Mouse (Mus musculus) brain, embryonic 14.5 days (tissue): ENCODE results near the gene Wdr43.

Source experiments
- CTCF ChIP-seq: fragments of 200-500 bp; IDR thresholded peaks from 2 replicates; pipeline ENCODE4 v1.5.1; 2012; ENCODE audit warnings: inconsistent platforms, mild to moderate bottlenecking, moderate library complexity, borderline replicate concordance; ENCODE audit not compliant: insufficient read depth, insufficient read length; ENCODE audit errors: extremely low read depth
- POLR2A ChIP-seq: fragments of 200-500 bp; IDR thresholded peaks from 2 replicates; pipeline ENCODE4 v1.6.1; 2012; ENCODE audit warnings: mild to moderate bottlenecking, inconsistent platforms, borderline replicate concordance; ENCODE audit not compliant: poor library complexity, insufficient read depth, insufficient read length, severe bottlenecking; ENCODE audit errors: extremely low read depth

DNA sequence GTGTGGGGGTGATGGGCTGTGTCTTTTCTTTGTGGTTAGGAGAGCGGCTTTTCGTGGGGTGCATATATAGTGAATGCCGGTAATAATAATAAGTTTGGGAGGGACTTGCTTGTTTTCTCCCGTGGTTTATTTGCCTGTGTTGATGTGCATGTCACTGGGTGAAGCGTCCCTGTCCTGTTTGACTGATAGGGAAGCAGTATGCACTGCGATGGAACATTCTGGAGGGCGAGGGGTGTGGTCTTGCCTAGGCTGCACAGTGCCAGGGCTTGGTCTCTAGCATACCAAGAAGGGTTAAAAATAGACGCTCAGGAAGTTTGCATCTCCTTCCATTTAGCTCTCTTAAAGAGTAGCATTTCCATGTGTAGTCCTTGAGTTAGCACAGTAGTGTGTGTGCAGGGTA is 21.1 kb downstream of the Wdr43 start:
- TF ChIP-seq CTCF (no peak), POLR2A (no peak)
